Mouse (Mus musculus) forebrain, embryonic 11.5 days (tissue): ENCODE data around the gene Gjc2. TPM values are rescaled to one million over a fixed set of nuclear protein-coding genes. Genes with fewer than 3 reads are reported as not detected.

ENCODE experiments used
- ATAC-seq: fragments of 200-750 bp; cut with Nextera tagmentation; replicated peaks from 2 replicates; pipeline ENCODE4 v1.8.0; 2017; ENCODE audit warnings: moderate TSS enrichment; ENCODE audit not compliant: low FRiP score
- DNase-seq: peaks from one replicate; pipeline ENCODE4 v3.0.0-alpha.2; 2017; ENCODE audit warnings: low spot score
- H3K27ac ChIP-seq: fragments of 300-500 bp; sonication (generic); 2 replicates; pipeline ENCODE4 v1.5.1; 2014; ENCODE audit warnings: low read depth, low read length
- H3K27me3 ChIP-seq: fragments of 300-500 bp; sonication (generic); 2 replicates; pipeline ENCODE4 v1.6.1; 2014; ENCODE audit warnings: mild to moderate bottlenecking, low read length, mixed read lengths; ENCODE audit not compliant: control insufficient read depth, insufficient read depth
- H3K36me3 ChIP-seq: fragments of 300-500 bp; sonication (generic); 2 replicates; pipeline ENCODE4 v1.6.1; 2014; ENCODE audit warnings: mild to moderate bottlenecking, low read length, moderate library complexity, mixed read lengths; ENCODE audit not compliant: control insufficient read depth, insufficient read depth
- H3K4me1 ChIP-seq: fragments of 300-500 bp; sonication (generic); replicated peaks from 2 replicates; pipeline ENCODE4 v1.6.1; 2014; ENCODE audit warnings: low read length, mixed read lengths; ENCODE audit not compliant: control insufficient read depth, insufficient read depth
- H3K4me2 ChIP-seq: fragments of 300-500 bp; sonication (generic); 2 replicates; pipeline ENCODE4 v1.6.1; 2014; ENCODE audit warnings: low read depth, mild to moderate bottlenecking, low read length, moderate library complexity, mixed read lengths; ENCODE audit not compliant: severe bottlenecking
- H3K4me3 ChIP-seq: fragments of 300-500 bp; sonication (generic); 2 replicates; pipeline ENCODE4 v1.5.1; 2014; ENCODE audit warnings: low read depth, low read length
- H3K9ac ChIP-seq: fragments of 300-500 bp; sonication (generic); 2 replicates; pipeline ENCODE4 v1.6.1; 2014; ENCODE audit warnings: low read length
- H3K9me3 ChIP-seq: fragments of 300-500 bp; sonication (generic); 2 replicates; pipeline ENCODE4 v1.6.1; 2016; ENCODE audit warnings: low read length, mixed read lengths; ENCODE audit not compliant: control insufficient read depth
- WGBS: fragments of 180-500 bp; shearing (Covaris S2); extraction: QIAGEN DNeasy Blood & Tissue Kit; methylation state at CpG from one replicate; pipeline ENCODE4 v1.1.7; 2014; 5-methylcytosine and 5-hydroxymethylcytosine counted together
- polyA plus RNA-seq: library from polyadenylated mRNA; unstranded; fragments of >200 nt; fragmentation: Nextera tagmentation; extraction: Ambion mirVana; gene quantifications from 2 replicates; pipeline ENCODE4 v1.2.1, GENCODE M21; 2014

Gjc2 gene
- polyA plus RNA-seq, 1 experiment from 2014 or later: 0.08 TPM

GRCm38 (mm10) chr11:59138537-59139486 lies 44.2 kb downstream of the Gjc2 start:
- no peak overlapping the region for H3K9ac ChIP-seq
- DNase-seq (no peak), ATAC-seq (no peak)
- no peak overlapping the region for H3K27ac ChIP-seq
- H3K9me3 ChIP-seq: no peaks in the 10 kb centered on the region
- no peak overlapping the region for H3K4me3 ChIP-seq
- H3K27me3 ChIP-seq: peaks cover 39% of the 10 kb centered on the region
- 64% methylated on average over 19 of the region's 19 CpGs for WGBS
- no peak overlapping the region for H3K4me2 ChIP-seq
- H3K4me1 ChIP-seq: peaks cover 2% of the 10 kb centered on the region; the same call in 1 of the 2 replicates
- H3K36me3 ChIP-seq: no peaks in the 10 kb centered on the region

- H3K27me3 ChIP-seq: peaks cover 42% of the 10 kb centered on the region
- H3K36me3 ChIP-seq: no peaks in the 10 kb centered on the region
- no peak overlapping the region for H3K4me2 ChIP-seq
- H3K4me3 ChIP-seq: no peak overlapping the region
- DNase-seq (no peak), ATAC-seq (no peak)
- no peak overlapping the region for H3K27ac ChIP-seq
- no peak overlapping the region for H3K9ac ChIP-seq
- WGBS: 50% methylated on average over 12 of the region's 12 CpGs
- H3K9me3 ChIP-seq: no peaks in the 10 kb centered on the region
- H3K4me1 ChIP-seq: peaks cover 2% of the 10 kb centered on the region; the same call in 1 of the 2 replicates
Observed at GRCm38 (mm10) chr11:59136994-59137706, 45.9 kb downstream of the Gjc2 start.

- Histone ChIP-seq H3K27me3 (peaks cover 42% of the 10 kb centered on the region), H3K4me1 (peaks cover 2% of the 10 kb centered on the region; the same call in 1 of the 2 replicates), H3K4me3 (peak within 1 kb of the TSS; percentile 4; the same call in 1 of the 2 replicates), H3K9ac (no peak within 1 kb of the TSS), H3K36me3 (no peaks in the 10 kb centered on the region), H3K9me3 (no peaks in the 10 kb centered on the region), H3K4me2 (peak within 1 kb of the TSS; percentile 13), H3K27ac (no peak within 1 kb of the TSS)
- ATAC-seq (no peak), DNase-seq (no peak)
- 18% methylated on average over 44 of the region's 44 CpGs for WGBS
Observed at GRCm38 (mm10) chr11:59135904-59136452, 47.0 kb downstream of the Gjc2 start, which contains the start of gene Obscn. Gene Obscn (minus strand): TSS chr11:59136402.

DNA sequence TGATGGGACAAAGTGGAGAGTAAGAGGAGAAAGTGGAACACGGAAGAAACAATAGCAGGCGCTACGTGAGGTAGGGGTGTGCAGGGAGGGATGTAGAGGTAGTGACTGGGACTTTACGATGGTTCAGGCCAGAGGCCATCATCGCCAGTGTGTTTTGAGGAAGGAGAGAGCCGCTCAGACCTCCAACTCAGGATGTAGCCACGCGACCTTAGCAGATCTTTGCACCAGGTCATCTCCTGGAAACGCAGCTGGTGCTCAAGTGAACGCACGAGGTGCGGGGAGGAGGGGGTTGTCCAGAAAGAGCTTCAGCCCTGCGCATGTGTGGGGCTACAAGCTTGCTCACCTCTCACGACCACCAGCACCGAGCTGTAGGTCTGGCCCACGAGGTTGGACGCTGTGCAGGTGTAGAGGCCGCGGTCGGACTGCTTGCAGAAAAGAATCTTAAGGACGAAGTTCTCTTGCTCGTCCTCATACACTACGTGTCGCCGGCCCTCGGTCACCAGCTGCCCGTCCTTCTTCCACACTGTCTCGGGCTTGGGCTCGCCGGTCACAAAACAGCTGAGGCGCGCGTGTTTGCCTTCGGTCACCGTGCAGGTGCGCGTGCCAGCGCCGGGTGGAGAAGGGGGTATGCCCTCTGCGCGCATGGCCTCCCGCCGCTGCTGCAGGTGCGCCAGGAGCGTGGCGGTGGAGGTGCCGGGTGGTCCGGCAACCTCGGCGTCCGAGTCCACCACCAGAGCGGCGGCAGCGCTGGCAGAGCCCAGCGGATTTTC lies 47.8 kb downstream of the Gjc2 start:
- no peaks in the 10 kb centered on the region for H3K9me3 ChIP-seq
- peaks cover 2% of the 10 kb centered on the region; the same call in 1 of the 2 replicates for H3K4me1 ChIP-seq
- WGBS: 7% methylated on average over 55 of the region's 55 CpGs
- peak overlapping the region; percentile 13 for H3K4me2 ChIP-seq
- peaks cover 42% of the 10 kb centered on the region for H3K27me3 ChIP-seq
- ATAC-seq: no peak
- H3K27ac ChIP-seq: no peak overlapping the region
- no peaks in the 10 kb centered on the region for H3K36me3 ChIP-seq
- no peak overlapping the region for H3K9ac ChIP-seq
- peak overlapping the region; percentile 4; the same call in 1 of the 2 replicates for H3K4me3 ChIP-seq
- DNase-seq: no peak

GRCm38 (mm10) chr11:59134373-59134997 lies 48.5 kb downstream of the Gjc2 start:
- DNase-seq: no peak
- 0 out of 2 replicates have a peak overlapping the region, but pooled peaks have one; percentile 20 for H3K4me2 ChIP-seq
- H3K4me1 ChIP-seq: peaks cover 2% of the 10 kb centered on the region; the same call in 1 of the 2 replicates
- no peaks in the 10 kb centered on the region for H3K36me3 ChIP-seq
- ATAC-seq: no peak
- H3K27ac ChIP-seq: no peak overlapping the region
- 7% methylated on average over 35 of the region's 35 CpGs for WGBS
- H3K9ac ChIP-seq: no peak overlapping the region
- peaks cover 42% of the 10 kb centered on the region for H3K27me3 ChIP-seq
- H3K4me3 ChIP-seq: no peak overlapping the region
- no peaks in the 10 kb centered on the region for H3K9me3 ChIP-seq

GRCm38 (mm10) chr11:59132065-59132464 lies 50.9 kb downstream of the Gjc2 start:
- Histone ChIP-seq H3K36me3 (no peaks in the 10 kb centered on the region), H3K4me1 (peaks cover 2% of the 10 kb centered on the region; the same call in 1 of the 2 replicates), H3K9me3 (no peaks in the 10 kb centered on the region), H3K4me3 (no peak overlapping the region), H3K27ac (no peak overlapping the region), H3K4me2 (no peak overlapping the region), H3K27me3 (peaks cover 36% of the 10 kb centered on the region), H3K9ac (no peak overlapping the region)
- WGBS: 75% methylated on average over 3 of the region's 3 CpGs
- ATAC-seq (no peak), DNase-seq (no peak)

- Histone ChIP-seq H3K9ac (no peak overlapping the region), H3K27ac (no peak overlapping the region), H3K4me3 (no peak overlapping the region), H3K36me3 (no peaks in the 10 kb centered on the region), H3K27me3 (peaks cover 29% of the 10 kb centered on the region), H3K4me2 (no peak overlapping the region), H3K4me1 (peaks cover 2% of the 10 kb centered on the region; the same call in 1 of the 2 replicates), H3K9me3 (no peaks in the 10 kb centered on the region)
- ATAC-seq (no peak), DNase-seq (no peak)
- WGBS: 75% methylated on average over 18 of the region's 18 CpGs
Observed at GRCm38 (mm10) chr11:59131348-59131919, 51.6 kb downstream of the Gjc2 start.
